Mouse (Mus musculus) ES-E14 (cell line): ENCODE data around the gene Myom1. TPM values are rescaled to one million over a fixed set of nuclear protein-coding genes. Genes with fewer than 3 reads are reported as not detected.

Source experiments
- DNase-seq: peaks from one replicate; pipeline ENCODE4 v3.0.0-alpha.2; 2013; ENCODE audit warnings: low read depth, low spot score
- H3K27ac ChIP-seq: 2 replicates; pipeline ENCODE4 v1.5.1; 2012; ENCODE audit warnings: low read depth, mild to moderate bottlenecking, low read length, moderate library complexity, mixed read lengths; ENCODE audit not compliant: poor library complexity, insufficient read depth, severe bottlenecking
- H3K36me3 ChIP-seq: 2 replicates; pipeline ENCODE4 v1.6.1; 2012; ENCODE audit warnings: mild to moderate bottlenecking, low read length, moderate library complexity, mixed read lengths; ENCODE audit not compliant: control insufficient read depth, poor library complexity, insufficient read depth, severe bottlenecking
- H3K4me1 ChIP-seq, 2 experiments: fragments of 150-350 bp in 1 of 2; sonication (generic) in 1 of 2; 2 replicates each; pipeline ENCODE4 v1.6.1; 2012; ENCODE audit warnings: low read length in 2 of 2, mild to moderate bottlenecking in 1 of 2, mixed read lengths in 1 of 2; ENCODE audit not compliant: control insufficient read depth in 2 of 2, insufficient read depth in 2 of 2, poor library complexity in 1 of 2
- H3K4me3 ChIP-seq, 2 experiments: fragments of 150-350 bp in 1 of 2; sonication (generic) in 1 of 2; 2 replicates each; pipeline ENCODE4 v1.5.1; 2012; ENCODE audit warnings: low read length in 2 of 2, low read depth in 1 of 2, mild to moderate bottlenecking in 1 of 2, mixed read lengths in 1 of 2; ENCODE audit not compliant: insufficient read depth in 1 of 2, poor library complexity in 1 of 2, severe bottlenecking in 1 of 2
- H3K9ac ChIP-seq: 2 replicates; pipeline ENCODE4 v1.6.1; 2012; ENCODE audit warnings: low read depth, mild to moderate bottlenecking, low read length, mixed read lengths; ENCODE audit not compliant: poor library complexity, insufficient read depth, severe bottlenecking
- H3K9me3 ChIP-seq: fragments of 150-350 bp; sonication (generic); 2 replicates; pipeline ENCODE4 v1.6.1; 2012; ENCODE audit warnings: low read depth, mild to moderate bottlenecking, low read length; ENCODE audit not compliant: control insufficient read depth, insufficient read depth
- CHD2 ChIP-seq: IDR thresholded peaks from 2 replicates; pipeline ENCODE4 v1.6.1; 2014; ENCODE audit warnings: mild to moderate bottlenecking, low read depth, low read length, inconsistent platforms
- HCFC1 ChIP-seq: IDR thresholded peaks from 2 replicates; pipeline ENCODE4 v1.6.1; 2012; ENCODE audit warnings: low read length, inconsistent platforms, borderline replicate concordance; ENCODE audit not compliant: insufficient read depth
- MAFK ChIP-seq: IDR thresholded peaks from 2 replicates; pipeline ENCODE4 v1.6.1; 2014; ENCODE audit warnings: mild to moderate bottlenecking, low read depth, low read length, inconsistent platforms; ENCODE audit not compliant: insufficient read depth
- ZC3H11A ChIP-seq: IDR thresholded peaks from 2 replicates; pipeline ENCODE4 v1.6.1; 2012; ENCODE audit warnings: low read depth, mild to moderate bottlenecking, inconsistent platforms, low read length, borderline replicate concordance
- ZNF384 ChIP-seq: IDR thresholded peaks from 2 replicates; pipeline ENCODE4 v1.6.1; 2012; ENCODE audit warnings: low read depth, low read length, inconsistent platforms
- in situ Hi-C, 2 experiments: fragments of 600-800 bp; cut with MboI; formaldehyde crosslinking; loops; one replicate each; pipeline ENCODE4 v1.15.1; 2025; ENCODE audit warnings: low sequenced_read_pairs in 2 of 2, inconsistent platforms in 1 of 2; ENCODE audit not compliant: unreplicated experiment in 2 of 2
- total RNA-seq: library from RNA; depleted of rRNA; stranded (reverse); fragments of 300-350 nt; gene quantifications from 2 replicates; pipeline ENCODE4 v1.2.3, GENCODE M21; 2012

The Myom1 gene
- total RNA-seq, 1 experiment: 3.3 TPM

DNA sequence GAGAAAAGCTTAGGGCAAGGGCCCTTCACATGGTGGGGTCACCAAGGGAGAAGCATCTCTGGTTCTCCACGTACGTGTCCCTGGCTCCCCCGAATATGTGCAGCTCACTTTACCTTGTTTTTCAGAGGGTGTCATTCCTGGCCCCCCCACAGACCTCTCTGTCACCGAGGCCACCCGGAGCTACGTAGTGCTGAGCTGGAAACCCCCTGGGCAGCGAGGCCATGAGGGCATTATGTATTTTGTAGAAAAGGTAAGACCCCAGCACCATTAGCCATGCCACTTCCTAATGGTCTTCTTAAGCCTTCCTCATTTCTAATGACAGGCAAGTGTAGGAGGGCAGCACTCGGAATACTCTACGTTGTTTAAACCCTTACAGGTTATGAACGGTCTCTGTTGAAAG is 69.5 kb downstream of the Myom1 start:
- TF ChIP-seq CHD2 (no peak), ZNF384 (no peak), HCFC1 (no peak), ZC3H11A (no peak)
- in situ Hi-C loops: no loop called here
- Histone ChIP-seq H3K4me1 (no peaks in the 10 kb centered on the region), H3K9me3 (no peaks in the 10 kb centered on the region), H3K36me3 (no peaks in the 10 kb centered on the region), H3K27ac (no peak overlapping the region), H3K9ac (no peak overlapping the region), H3K4me3 (no peak overlapping the region)
- no peak for DNase-seq

DNA sequence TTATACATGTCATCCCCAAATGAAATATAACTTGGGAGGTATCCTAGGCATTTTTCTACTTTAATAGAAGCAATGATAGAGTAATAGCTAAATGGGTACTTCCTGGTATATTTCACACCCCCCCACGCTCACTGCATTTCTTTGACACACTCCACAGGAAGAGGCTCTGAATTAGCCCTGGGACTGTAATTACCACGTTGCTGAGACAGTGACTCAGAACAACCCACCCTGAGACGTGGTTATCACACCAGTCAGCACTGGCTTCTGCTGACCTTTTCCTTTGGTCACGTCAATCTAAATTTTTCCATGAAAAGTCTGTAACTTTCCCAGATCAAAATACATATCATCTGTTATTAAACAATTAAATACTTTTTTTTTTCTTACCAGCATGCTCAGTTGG is 72.0 kb downstream of the Myom1 start:
- Histone ChIP-seq H3K4me1 (no peaks in the 10 kb centered on the region), H3K9me3 (no peaks in the 10 kb centered on the region), H3K27ac (no peak overlapping the region), H3K9ac (no peak overlapping the region), H3K36me3 (no peaks in the 10 kb centered on the region), H3K4me3 (no peak overlapping the region)
- in situ Hi-C loops: no loop called here
- TF ChIP-seq CHD2 (no peak), HCFC1 (no peak)
- DNase-seq: no peak

DNA sequence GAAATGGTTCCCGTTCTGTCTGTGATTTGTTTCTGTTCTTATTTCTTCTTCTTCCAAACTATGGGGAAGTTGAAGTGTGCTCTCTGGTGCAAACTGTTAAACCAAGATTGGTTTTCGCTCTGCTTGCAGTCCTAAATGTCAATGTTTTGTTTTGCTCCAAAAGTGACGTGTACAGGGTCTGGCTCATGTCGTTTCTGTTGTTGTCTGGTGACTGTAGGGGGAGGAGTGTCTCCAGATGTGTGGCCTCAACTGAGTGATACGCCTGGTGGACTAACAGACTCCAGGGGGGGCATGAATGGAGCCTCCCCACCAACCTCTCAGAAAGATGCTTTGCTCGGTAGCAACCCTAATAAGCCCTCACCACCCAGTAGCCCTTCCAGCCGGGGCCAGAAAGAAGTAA is 79.6 kb downstream of the Myom1 start:
- Histone ChIP-seq H3K9me3 (no peaks in the 10 kb centered on the region), H3K36me3 (no peaks in the 10 kb centered on the region), H3K4me1 (no peaks in the 10 kb centered on the region), H3K9ac (no peak overlapping the region), H3K27ac (no peak overlapping the region), H3K4me3 (no peak overlapping the region)
- DNase-seq: no peak
- TF ChIP-seq CHD2 (no peak), ZC3H11A (no peak), ZNF384 (no peak), HCFC1 (no peak), MAFK (no peak)
- in situ Hi-C loops: no loop called here

DNA sequence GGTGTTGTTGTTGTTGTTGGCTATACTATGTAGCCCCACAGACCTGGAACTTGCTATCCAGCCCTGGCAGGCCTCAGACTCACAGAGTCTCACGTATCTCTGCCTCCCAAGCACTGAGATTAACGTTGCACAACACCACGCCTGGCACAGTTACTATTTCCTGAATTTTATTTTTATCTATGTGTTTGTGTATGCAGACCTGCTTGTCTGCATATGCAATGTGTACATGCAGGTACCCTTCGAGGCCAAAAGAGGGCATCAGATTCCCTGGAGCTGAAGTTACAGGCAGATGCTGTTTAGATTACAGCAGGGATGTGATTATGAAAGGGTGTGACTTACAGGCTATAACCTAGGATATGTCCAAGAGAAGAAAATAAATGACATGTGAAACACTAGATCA is 84.5 kb downstream of the Myom1 start:
- Histone ChIP-seq H3K9me3 (no peaks in the 10 kb centered on the region), H3K4me3 (no peak overlapping the region), H3K27ac (no peak overlapping the region), H3K36me3 (no peaks in the 10 kb centered on the region), H3K9ac (no peak overlapping the region), H3K4me1 (no peaks in the 10 kb centered on the region)
- no peak for TF ChIP-seq CHD2
- TF ChIP-seq HCFC1: no peak
- TF ChIP-seq ZNF384: no peak
- no peak for TF ChIP-seq ZC3H11A
- TF ChIP-seq MAFK: no peak
- DNase-seq: no peak
- in situ Hi-C loops: no loop called here

- in situ Hi-C loops: no loop called here
- H3K27ac ChIP-seq: no peak overlapping the region
- TF ChIP-seq ZC3H11A (no peak), HCFC1 (no peak), CHD2 (no peak), MAFK (no peak), ZNF384 (no peak)
- DNase-seq: no peak
- no peaks in the 10 kb centered on the region for H3K4me1 ChIP-seq
- H3K4me3 ChIP-seq: no peak overlapping the region
- H3K36me3 ChIP-seq: no peaks in the 10 kb centered on the region
- H3K9ac ChIP-seq: no peak overlapping the region
- H3K9me3 ChIP-seq: no peaks in the 10 kb centered on the region
Measured at GRCm38 (mm10) chr17:71087396-71088153, 85.1 kb downstream of the Myom1 start.
